Mouse (Mus musculus) CD4-positive helper T cell, adult 2 months (primary cell): ENCODE measurements at regions not wholly inside any gene's neighbourhood (a gene's known extent, or its start where the extent isn't known, plus 50 kb on each side); places are given as distances from the start of the nearest gene placed in this dataset.

ENCODE experiments used
- DNase-seq: peaks from one replicate; pipeline ENCODE4 v3.0.0-alpha.2; 2012; ENCODE audit warnings: low read depth, missing footprints, low spot score

DNA sequence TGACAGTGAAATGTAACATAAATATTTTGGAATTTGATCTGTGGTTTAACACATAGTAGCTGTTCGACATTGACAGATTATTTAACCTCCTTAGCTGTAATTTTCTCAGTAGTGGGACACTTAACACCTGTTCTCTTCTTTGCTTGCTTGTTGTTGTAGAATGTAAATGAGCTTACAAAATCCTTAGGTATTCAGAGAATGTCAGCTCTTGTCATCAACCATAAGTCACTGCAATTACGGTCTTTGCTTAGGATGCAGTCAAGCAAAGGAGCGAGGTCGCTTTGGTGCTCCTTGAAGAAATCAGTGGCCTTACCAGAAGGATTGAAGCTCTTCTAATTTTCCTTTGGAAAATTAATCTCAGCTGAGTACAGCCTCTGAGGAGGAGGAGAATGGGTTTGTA lies 311.2 kb upstream of the Pappa start:
- DNase-seq: no peak

DNA sequence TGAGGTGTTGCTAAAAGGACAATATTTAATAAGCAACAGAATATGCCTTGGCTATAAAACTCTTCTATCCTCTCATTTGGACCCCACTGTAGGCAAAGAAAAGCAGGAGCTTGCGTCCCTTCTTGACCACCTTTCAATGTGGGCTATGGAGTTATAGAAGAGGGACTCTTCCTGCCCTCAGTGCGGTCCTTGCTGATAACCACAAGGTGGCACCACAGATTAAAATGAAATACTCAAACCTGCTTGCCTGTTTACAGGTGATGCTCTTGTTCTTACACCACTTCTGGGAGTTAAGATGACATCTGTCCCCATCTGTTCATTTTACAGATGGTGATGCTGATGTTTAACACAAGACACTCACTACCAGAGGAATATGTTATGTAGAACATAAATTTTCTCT lies 291.1 kb upstream of the Pappa start:
- DNase-seq: no peak

- DNase-seq: no peak
Observed at GRCm38 (mm10) chr4:64874521-64874920, 249.5 kb upstream of the Pappa start.

DNA sequence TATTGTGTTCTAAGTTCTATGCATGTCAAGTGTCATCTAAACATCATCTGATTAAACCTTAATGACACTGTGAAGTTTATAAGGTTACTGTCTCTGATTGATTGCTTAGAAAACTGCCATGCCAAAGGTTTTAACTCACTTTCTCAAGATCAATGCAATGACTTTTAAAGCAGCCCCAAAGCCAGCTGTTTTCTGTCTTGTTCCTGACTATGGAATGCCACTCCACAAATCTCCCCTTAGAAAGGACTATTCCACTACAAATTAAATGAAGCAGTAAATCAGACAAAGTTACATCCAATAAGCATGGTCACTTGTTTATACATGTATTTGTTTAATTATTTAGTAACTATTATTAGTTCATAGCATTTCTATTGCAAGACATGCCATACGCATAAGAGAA lies 247.1 kb upstream of the Pappa start:
- no peak for DNase-seq

DNA sequence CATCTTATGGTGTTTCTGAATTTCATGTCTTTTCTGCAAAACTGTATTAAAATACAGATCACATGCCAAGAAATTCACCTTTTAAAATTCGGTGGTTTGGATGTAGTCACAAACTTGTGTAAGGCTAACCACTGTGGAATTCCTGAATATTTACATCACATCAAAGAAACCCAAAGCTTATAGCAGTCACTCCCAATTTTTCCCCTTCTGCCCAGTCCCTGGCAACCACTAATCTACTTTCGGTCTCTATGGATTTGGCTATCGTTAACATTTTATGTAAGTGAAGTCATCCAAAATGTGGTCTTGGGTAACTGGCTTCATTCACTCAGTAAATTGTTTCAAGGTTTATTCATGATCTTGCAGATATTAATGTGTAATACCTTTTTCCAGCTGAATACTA lies 226.0 kb upstream of the Pappa start:
- no peak for DNase-seq

DNA sequence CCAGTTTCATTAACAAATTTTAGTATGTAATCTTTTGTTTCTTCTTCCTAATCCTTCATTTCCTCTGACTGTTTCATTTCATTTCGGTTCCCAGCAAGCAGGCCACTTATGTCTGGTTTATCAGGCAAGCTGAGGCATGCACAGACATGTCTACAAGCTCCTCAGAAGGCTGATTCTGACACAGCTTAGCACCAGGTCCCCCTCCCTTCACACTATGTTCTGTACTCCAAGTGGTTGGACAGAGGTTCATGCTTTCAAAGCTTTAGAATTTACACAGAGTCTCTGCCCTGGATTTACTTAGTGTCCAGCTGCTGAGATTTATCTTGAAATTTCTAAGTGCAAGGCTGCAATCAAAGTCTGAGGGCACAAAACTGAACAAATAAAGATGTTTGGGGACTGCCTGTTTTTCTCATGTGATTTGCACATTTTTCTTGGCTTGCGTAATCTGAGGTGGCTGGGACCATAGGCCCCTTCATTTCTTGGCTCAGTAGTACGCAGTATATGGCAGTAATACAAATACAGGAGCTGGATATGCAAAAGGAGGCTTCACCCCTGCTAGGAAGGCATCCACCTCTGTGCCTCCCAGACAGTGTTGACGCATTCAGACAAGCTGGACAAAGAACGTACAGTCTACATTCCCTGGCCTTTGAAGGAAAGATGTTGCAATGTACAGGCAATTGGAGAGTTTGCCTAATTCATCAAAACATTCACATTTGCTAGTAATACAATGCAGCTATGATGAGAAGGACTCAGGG lies 222.7 kb upstream of the Pappa start:
- DNase-seq: no peak

- DNase-seq: no peak
Observed at GRCm38 (mm10) chr4:64923751-64924150, 200.2 kb upstream of the Pappa start.

GRCm38 (mm10) chr4:64928553-64928952 lies 195.4 kb upstream of the Pappa start:
- DNase-seq: no peak

- no peak for DNase-seq
Observed at GRCm38 (mm10) chr4:64945547-64945946, 178.4 kb upstream of the Pappa start.

DNA sequence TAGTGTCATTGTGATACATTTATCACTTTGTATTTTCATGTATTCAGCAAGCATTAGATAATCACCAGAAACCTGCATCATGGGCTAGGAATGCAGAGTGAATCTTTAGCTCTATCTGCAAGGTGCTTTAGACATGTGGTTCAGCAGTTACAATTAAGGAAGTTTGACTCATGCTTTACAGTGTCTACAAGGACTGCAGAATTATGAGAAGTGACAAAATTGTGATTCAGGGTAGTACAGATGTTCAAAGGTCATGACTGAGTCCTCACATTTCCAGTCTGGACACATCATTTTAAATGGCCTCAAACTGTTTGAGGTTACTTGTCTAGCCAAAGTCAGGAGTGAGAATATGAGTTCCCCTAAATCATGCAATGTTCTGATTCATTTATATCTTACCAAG lies 171.3 kb upstream of the Pappa start:
- DNase-seq: no peak

- DNase-seq: no peak
Observed at GRCm38 (mm10) chr4:64958843-64959242, 165.1 kb upstream of the Pappa start.

DNA sequence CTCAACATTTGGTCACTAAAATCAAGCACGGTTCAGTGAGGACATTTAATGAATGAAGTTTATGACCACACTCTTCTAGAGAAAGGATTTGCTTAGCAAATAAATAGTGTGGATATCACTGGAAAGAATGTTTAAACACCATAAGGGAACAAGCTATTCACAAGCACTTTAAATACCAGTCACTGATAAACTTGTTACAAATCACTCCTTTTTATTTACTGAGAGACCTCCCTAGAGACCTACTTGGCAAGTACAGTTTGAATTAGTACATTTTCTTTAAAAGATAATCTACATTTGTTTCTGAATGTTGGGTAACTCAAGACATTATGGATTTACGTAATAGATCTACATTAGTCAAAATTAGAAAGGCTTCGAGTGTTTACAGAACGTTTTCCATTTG lies 162.2 kb upstream of the Pappa start:
- no peak for DNase-seq
